In the genomic region with DNA sequence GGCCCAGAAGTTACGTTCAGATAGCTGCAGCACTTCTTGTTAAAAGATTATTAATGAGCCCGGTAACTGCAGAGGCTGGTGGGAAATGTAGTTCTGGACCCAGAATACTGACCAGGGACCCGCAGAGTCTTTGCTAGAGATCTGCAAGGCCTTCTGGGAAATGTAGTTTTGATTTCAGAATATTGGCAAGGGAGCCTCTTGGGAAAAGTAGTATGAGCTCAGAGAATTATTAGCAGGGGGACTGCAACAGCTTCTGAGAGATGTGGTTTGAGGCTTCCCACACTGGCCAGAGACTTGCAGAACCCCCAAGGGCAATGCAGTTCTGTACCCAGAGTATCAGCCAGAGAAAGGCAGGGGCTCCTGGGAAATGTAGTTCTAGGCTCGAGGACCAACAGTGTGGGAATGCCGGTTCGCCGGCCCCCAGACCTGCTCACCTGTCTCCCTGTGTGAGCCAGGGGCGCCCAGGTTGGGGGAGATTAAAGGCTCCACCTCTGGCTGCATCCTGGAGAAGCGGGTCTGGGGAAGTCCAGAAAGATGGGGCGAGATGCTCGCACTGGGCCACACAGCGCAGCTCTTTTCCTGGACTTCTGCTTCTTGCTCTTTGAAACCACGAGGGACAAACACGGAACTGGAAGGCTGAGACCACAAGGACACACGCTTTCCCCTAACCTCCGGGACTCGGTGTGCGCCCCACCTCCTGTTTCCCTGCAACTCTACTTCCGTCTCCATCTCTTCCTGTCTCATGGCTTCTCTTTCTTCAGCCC, we compare ENCODE assay signal across 8 mouse cellular contexts. TPM values are rescaled to one million over a fixed set of nuclear protein-coding genes. Genes with fewer than 3 reads are reported as not detected.
DNase-seq lines count a peak whose midpoint lies in the region; ATAC-seq lines count a peak whose summit lies in the region.

No protein-coding gene starts in this region.

- H3K9ac ChIP-seq in hindbrain, embryonic 13.5 days: peak overlapping the region; percentile 79

- peak; percentile 81 for DNase-seq in MN1 (ENCODE audit: low spot score)
- DNase-seq in cerebellum, adult 9-10 months: peak; percentile 97
- peak; percentile 81 to 84 for DNase-seq in frontal cortex, postnatal 10 days (ENCODE audit: low spot score in 2 of 2)
- peak; percentile 60 to 77 for DNase-seq in layer of hippocampus, postnatal 25 days (ENCODE audit: extremely low spot score in 1 of 2, low spot score in 1 of 2)
- DNase-seq in lung, postnatal 14 days: peak; percentile 80
- DNase-seq in ovary, postnatal 36 days (ENCODE audit: low spot score): peak; percentile 67
- DNase-seq in thymus, postnatal 36 days: peak; percentile 63

- H3K4me1 ChIP-seq in hindbrain, embryonic 13.5 days (replicated peaks): peaks cover 17% of the 10 kb centered on the region

- peak overlapping the region; percentile 82 for H3K4me2 ChIP-seq in hindbrain, embryonic 13.5 days

- peak; percentile 91 for ATAC-seq in hindbrain, embryonic 13.5 days (ENCODE audit: low FRiP score)

- H3K36me3 ChIP-seq in hindbrain, embryonic 13.5 days: no peaks in the 10 kb centered on the region

- peak overlapping the region; percentile 85 for H3K27ac ChIP-seq in hindbrain, embryonic 13.5 days

- no peaks in the 10 kb centered on the region for H3K9me3 ChIP-seq in hindbrain, embryonic 13.5 days

- WGBS in hindbrain, embryonic 13.5 days: under 1% methylated on average over 19 of the region's 19 CpGs

- peak overlapping the region; percentile 58 for H3K4me3 ChIP-seq in hindbrain, embryonic 13.5 days

- H3K27me3 ChIP-seq in hindbrain, embryonic 13.5 days: 0 out of 2 replicates have a peak, but pooled peaks cover 3% of the 10 kb centered on the region

RNA-seq across cellular contexts. Expression of gene Syt3, which starts 9.8 kb away (rescaled TPM):
- 26.1 and 27.7 TPM in 2 replicates for polyA plus RNA-seq in hindbrain, embryonic 13.5 days (2015; fragmentation: Nextera tagmentation; extraction: Ambion mirVana)
- 10 to 100 TPM; 91.3 to 92.1 TPM for total RNA-seq in layer of hippocampus, postnatal 25 days (2021)

RNA-seq across cellular contexts. Expression of gene 1700008O03Rik, which starts 11.5 kb away (rescaled TPM):
- polyA plus RNA-seq in hindbrain, embryonic 13.5 days (2015; fragmentation: Nextera tagmentation; extraction: Ambion mirVana): 1.8 and 2.4 TPM in 2 replicates
- 1 to 10 TPM; 3.8 to 4.1 TPM for total RNA-seq in layer of hippocampus, postnatal 25 days (2021)

RNA-seq across cellular contexts. Expression of gene Lrrc4b, which starts 54.7 kb away (rescaled TPM):
- polyA plus RNA-seq in hindbrain, embryonic 13.5 days (2015; fragmentation: Nextera tagmentation; extraction: Ambion mirVana): 14.6 and 15.6 TPM in 2 replicates
- total RNA-seq in layer of hippocampus, postnatal 25 days (2021): 100 to 1,000 TPM; 322 to 333 TPM

Comparison
In these comparisons a context has a peak if more than half of its experiments do, and no peak if none do; other contexts are left out.
1. Peak in every context shown above with its lines: DNase-seq, ATAC-seq, H3K4me3 ChIP-seq and H3K27ac ChIP-seq.